Mouse (Mus musculus) G1E-ER4 (cell line): ENCODE measurements around the gene Ntn1. TPM values are rescaled to one million over a fixed set of nuclear protein-coding genes. Genes with fewer than 3 reads are reported as not detected.

Source experiments
- GATA1 ChIP-seq: IDR thresholded peaks from one replicate; pipeline ENCODE4 v1.8.0; 2012; ENCODE audit warnings: low read length, inconsistent platforms
- polyA plus RNA-seq: library from polyadenylated mRNA; stranded (reverse); fragments of >175 nt; gene quantifications from 2 replicates; pipeline ENCODE4 v1.2.3, GENCODE M21; 2012

Gene Ntn1
- polyA plus RNA-seq, 1 experiment, result not detected

DNA sequence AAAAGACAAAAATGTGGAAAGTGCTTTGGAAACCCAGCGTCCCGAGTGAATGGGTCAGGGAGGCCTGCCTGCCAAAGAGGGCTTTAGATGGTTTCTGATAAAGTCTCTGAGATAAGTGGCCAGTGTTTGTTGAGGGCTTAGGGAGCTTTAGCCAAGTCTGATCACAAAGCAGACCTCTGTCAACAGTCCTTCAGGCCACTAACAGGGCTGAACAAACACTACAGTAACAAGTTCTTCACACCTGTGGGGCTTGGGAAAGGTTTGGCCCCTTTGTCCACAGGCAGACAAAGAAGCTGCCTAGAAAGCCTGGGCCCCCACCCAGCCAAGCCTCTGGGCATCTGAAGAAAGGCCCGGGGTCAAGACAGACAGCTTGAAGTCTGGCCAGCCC, 114.9 kb downstream of the Ntn1 start:
- no peak for TF ChIP-seq GATA1

- TF ChIP-seq GATA1, result no peak
Measured at GRCm38 (mm10) chr11:68280001-68280510, 120.6 kb downstream of the Ntn1 start.

GRCm38 (mm10) chr11:68276945-68277344, 123.7 kb downstream of the Ntn1 start:
- TF ChIP-seq GATA1, result no peak

DNA sequence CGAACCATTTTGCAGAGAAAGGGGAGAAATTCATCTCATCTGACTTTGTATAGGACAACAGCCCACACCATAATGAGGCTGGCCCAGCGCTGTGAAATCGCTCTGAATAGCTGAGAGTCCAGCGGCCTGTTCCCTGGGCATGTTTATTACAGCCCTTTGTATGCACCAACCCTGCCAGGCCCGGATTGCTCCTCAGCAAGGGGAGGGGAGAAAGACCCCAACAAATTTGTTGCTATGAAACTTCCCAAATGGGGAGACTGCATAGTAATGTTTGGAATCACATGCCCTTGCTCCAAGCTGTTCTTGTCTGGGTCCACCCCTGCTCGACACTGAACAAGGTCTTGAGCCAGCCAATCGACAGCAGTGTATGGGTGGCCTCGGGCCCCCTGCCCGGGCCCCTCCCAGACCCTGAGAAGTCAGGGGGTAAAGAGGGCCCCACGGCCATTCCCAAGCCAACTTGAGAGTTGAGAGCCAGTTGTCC, 126.3 kb downstream of the Ntn1 start:
- no peak for TF ChIP-seq GATA1

- no peak for TF ChIP-seq GATA1
Measured at GRCm38 (mm10) chr11:68273855-68274254, 126.8 kb downstream of the Ntn1 start.

- no peak for TF ChIP-seq GATA1
Measured at GRCm38 (mm10) chr11:68270730-68271467, 129.7 kb downstream of the Ntn1 start.

GRCm38 (mm10) chr11:68264276-68264675, 136.3 kb downstream of the Ntn1 start:
- TF ChIP-seq GATA1, result no peak

DNA sequence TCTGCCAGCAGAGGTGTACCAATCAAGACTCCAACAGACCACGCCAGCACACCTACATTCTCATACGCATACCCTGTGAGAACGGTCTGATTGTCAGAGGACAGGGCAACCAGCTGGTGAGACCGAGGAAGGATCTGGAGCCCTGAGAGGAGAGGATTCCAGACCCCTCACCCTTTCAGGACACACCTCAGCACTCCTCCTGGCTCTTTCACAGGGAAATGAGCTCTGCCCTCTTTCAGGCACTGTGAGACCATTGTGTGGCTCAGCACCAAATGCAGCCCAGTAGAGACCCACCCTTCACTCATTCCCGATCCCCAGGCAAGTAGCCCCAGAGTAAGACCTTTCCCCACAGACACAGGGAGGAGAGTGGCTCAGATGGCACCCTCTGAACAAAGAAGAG, 137.5 kb downstream of the Ntn1 start:
- no peak for TF ChIP-seq GATA1

DNA sequence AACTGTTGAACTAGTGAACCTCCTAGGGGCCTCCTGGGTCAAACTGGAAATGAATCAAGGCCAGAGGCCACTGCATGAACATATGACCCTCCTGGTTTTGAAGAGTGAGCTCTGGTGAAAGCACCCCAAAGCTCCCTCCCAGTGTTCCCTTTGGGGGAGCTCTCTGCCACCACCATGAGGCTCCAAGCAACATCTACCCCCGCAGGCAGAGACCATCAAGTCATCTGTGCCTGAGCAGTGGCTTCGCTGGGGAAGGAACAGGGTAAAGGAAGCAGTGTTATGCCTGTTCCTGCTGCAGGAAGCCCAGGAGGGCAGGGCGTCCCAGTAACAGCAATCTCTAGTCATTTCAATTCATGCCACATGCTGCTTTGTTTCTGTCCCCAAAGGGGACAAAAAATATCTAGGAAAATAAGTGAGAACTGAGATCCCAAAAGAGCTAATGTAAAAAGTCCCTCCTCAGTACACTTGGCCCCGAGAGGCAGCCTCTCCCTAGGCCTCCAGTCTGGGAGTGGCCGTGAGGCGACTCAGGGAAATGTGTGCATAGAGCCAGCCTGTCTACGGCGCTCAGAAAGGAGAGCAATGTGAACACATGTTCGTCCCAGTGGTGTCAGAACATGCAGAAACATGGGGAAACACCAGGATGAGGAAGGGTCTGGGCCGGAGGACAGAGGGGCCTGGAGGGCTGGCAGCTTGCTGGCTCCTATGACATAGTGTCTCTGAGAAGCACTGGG, 139.3 kb downstream of the Ntn1 start:
- TF ChIP-seq GATA1, result no peak

GRCm38 (mm10) chr11:68260399-68260798, 140.2 kb downstream of the Ntn1 start:
- TF ChIP-seq GATA1, result no peak

DNA sequence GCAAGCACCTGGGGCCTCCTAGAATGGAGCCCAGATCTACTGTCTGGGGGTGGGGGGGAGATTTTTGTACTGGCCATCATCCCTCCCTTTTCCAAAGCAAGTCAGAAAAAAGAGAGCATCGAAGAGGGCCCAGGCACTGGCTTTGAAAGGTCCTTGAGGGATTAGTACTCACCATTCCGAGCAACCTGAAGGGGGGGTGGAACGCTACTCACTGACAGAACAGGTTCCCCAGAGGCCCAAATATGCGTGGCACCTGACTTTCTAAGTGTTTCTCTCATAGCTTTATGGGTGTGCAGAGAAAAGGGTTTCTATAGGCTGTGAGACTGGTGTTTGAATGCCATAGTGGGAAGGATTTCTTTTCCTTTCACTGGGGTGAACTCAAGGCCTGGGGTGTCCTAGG, 142.1 kb downstream of the Ntn1 start:
- TF ChIP-seq GATA1, result no peak

DNA sequence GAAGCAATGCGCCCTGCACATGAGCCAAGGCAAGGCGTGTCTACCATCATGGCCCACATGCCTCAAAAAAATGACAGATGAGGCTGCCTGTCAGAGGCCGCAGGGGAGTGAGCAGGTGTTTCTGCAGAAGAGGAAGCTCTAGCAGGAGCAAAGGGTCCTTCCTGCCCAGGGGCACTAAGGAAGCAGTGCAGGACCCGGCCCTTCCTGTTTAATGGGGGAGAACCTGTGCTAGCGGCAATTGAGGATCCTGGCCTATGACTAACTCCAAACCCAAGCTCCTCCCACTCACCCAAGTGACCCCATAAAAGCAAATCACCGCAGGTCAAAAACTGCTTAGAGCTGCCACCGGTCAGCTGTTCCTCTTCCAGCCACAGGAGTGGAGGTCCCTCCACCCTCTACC, 147.1 kb downstream of the Ntn1 start:
- TF ChIP-seq GATA1, result no peak

- no peak for TF ChIP-seq GATA1
Measured at GRCm38 (mm10) chr11:68250106-68250505, 150.5 kb downstream of the Ntn1 start.

DNA sequence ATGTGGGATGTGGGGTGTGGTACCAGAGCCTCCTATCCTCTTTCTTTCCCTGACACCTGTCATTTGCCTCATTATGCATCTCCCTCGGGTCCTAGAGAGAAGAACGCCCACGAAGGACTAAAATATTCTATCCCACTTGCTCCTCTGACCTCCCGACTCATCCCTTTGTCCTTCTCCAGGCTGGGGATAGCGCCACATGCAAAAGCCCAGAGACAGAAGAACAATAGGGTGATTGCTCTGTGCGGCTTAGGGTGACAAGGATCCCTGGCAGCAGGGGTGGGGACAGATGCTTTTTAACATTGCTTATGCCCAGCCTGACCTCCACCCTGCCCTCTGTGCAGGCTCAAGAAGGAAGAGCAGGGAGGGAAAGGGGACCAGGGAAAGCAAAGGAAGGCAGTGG, 152.7 kb downstream of the Ntn1 start:
- TF ChIP-seq GATA1, result no peak

DNA sequence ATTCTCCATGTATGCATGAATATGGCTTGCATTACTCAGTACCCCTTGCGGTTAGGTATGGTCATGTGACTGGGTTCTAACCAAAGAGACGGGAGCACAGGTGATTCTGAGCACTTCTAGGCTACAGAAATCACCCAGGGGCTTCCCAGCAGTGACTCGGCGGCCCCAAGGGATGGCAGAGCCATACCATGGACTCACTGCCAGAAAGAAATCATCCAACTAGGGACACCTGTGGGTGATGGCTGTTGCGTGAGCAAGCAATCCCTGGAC, 155.7 kb downstream of the Ntn1 start:
- no peak for TF ChIP-seq GATA1

DNA sequence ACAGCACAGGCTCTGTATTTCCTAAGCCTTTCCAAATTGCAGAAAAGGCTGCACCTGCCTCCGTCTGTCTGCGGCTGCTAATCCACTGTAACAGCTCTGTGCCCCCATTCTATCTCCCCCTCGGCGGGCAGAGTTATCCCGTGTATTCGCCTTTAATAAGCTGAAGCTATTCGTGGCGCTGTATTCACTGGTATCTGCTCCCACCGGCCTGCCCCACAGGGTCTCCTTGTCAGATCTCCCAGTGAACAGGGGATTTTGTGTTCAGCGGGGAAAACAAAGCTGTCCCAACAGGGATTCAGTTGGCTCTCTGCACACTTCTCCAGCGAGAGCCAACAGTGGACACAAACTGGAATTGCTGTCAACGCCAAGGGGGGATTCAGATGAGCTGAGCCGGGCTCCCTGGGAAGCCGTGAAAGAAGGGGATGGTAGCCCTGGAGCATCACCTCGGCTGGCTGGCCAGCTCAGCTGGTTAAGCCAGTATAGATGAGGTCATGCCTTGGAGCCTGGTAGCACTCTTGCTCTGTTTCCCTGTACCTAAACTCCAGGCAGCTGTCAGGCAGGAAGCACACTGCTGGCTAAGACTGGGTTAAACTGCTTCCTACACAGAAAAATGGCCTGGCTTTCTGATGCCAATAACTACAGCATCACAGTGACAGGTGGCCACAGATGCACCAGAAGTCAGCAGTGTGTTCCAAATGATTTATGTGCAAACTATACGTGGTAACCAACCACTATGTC, 156.2 kb downstream of the Ntn1 start:
- TF ChIP-seq GATA1, result no peak
